Mouse (Mus musculus) lung, postnatal 25 days (tissue): ENCODE results near the gene Kank2.
A peak's percentile ranks its signal among the peaks of the same experiment; 100 is the strongest.

Source experiments
- DNase-seq: peaks from one replicate; pipeline ENCODE4 v3.0.0; 2022; ENCODE audit warnings: low spot score

The Kank2 gene

GRCm38 (mm10) chr9:21750370-21750769 lies 48.2 kb downstream of the Kank2 start:
- DNase-seq, result no peak

GRCm38 (mm10) chr9:21749382-21750118 lies 49.0 kb downstream of the Kank2 start:
- DNase-seq, result no peak

DNA sequence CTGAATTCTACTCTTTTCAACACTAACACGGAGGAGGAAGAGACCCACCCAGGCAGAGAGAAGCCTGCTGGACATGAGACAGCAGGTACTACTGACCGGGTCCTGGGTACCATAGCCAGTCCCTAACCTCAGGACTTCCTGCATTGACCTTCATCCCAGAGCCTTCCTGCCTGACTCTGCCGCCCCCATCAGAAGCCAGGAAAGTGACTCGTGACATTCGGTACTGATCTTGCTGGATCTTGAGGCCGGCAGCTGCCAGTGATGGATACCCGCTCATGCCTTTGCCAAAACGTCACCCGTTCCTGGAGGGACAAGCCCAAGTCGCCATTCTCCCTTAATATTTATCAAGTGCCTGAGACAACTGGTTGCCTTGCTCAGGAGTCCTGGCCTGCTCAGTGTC lies 50.1 kb downstream of the Kank2 start:
- DNase-seq, result no peak

DNA sequence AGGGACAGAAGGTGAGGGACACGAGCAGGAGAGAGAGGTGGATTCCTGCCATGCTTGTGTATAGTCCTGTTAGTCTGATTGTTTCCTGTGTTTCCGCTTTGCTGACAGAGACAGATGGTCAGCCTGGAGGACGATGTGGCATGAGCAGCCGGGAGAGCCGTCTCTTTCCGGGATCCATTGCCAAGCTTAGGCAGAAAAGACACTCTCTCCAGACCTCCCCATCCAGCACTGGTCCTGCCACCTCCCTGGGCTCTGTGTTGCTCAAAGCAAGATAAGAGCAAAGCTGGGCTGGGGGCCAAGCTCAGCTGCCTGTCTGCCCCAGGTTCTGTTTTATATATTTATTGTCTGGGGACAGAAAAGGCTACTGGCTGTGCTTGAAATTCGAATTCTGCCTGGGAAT lies 50.5 kb downstream of the Kank2 start:
- DNase-seq, result peak; percentile 81

DNA sequence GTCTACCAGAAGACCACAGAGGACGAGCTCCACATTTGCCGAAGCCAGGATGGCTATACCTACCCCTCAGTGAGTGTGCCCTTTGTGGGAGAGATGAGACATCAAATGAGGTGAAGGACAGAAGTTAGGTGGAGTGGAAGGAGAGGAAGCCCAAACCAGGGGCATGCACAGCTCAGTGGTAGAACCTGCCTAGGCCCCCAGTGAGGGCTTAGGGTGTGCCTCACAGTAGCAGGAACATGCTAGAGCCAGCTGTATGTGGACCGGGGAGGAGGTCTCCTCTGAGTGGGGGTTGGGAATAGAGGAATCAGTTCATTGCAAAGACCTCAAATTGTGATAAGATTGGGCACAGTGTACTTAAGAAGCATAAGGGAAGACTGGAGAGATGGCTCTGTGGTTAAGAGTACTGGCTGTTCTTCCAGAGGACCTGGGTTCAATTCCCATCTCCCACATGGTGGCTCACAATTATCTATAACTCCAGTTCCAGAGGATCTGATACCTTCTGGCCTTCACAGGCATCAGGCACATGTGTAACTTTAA lies 51.2 kb downstream of the Kank2 start:
- DNase-seq, result no peak

DNA sequence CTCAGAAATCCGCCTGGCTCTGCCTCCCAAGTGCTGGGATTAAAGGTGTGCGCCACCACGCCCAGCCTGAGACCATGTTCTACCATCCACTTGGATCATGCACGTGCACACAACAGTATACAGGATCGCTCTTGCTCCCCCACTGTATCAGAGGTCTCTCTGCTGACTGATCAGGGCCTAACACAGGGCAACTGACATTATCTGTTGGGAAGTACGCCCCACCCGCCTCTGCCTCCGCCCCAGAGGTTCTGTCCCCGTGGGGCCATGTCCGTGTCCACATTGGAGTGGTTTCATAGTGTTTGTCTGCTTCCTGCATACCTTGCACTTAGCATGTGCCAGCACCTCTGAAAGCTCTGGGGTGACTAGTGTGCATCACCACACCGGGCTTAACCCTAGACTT lies 57.0 kb downstream of the Kank2 start:
- DNase-seq, result no peak

DNA sequence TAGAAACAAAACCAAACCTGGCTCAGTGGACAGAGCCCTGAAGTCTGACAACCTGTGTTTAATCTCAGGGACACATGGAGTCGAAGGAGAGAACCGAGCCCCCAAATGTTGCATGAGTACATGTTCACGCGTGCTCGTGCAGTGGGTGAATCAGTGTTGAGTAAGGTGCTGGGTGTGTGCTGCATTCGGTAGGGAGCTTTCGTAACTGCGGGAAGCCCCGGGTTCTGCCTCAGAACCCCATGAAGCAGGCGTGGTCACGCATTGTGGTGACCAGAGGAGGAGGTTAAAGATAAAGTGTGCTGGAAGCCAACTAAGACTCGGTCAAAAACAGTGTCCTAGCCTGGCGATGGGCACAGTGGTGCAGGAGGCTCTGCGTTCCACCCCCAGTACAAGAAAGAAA lies 58.1 kb downstream of the Kank2 start:
- DNase-seq, result no peak

DNA sequence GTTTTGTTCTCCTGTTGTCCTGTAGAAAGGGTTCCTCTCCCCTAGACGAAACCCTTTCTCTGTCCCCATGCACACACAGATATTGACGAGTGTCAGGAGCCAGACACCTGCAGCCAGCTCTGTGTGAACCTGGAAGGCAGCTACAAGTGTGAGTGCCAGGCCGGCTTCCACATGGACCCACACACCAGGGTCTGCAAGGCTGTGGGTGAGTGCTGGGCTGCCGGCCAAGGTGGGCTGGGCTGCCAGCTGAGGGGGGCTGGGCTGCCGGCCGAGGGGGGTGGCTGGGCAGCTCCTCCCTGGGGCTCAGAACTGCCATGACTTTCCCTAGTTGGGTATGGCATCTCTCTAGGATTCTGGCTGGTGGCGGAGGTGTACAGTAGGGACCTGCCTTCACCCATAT lies 59.8 kb downstream of the Kank2 start:
- DNase-seq, result no peak

DNA sequence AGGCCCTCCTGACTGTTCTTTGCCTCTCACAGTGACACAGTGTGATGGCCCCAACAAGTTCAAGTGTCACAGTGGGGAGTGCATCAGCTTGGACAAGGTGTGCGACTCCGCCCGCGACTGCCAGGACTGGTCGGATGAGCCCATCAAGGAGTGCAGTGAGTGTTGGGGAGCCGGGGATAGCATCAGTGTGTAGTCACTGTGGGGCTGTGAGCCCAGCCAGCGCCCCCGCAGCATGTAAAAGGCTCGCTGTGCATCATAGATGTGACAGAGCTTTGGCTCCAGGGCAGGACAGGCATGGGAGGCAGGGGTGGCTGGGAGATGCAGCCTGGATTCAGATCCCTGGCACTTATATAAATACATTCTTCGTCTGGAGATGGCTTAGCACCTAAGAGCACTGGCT lies 61.4 kb downstream of the Kank2 start:
- no peak for DNase-seq

- peak; percentile 59 for DNase-seq
Observed at GRCm38 (mm10) chr9:21736580-21736979, 62.0 kb downstream of the Kank2 start.

- DNase-seq, result no peak
Observed at GRCm38 (mm10) chr9:21735126-21735525, 63.4 kb downstream of the Kank2 start.

DNA sequence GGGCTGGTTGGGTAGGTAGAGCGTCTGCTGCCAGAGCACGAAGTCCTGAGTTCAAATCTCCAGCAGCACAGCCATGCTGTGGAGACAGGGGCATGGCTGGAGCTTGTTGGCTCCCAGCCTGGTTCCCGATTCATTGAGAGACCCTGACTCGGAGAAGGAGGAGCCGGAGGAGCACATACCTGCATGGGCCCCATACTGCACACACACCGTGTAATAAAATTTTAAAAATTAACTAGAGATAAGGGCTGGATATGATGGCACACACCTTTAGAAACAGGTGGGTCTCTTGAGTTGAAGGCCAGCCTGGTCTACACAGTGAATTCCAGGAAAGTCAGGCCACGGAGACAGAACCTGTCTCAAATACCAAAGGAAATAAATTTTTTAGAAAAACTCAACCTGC lies 64.6 kb downstream of the Kank2 start:
- no peak for DNase-seq

DNA sequence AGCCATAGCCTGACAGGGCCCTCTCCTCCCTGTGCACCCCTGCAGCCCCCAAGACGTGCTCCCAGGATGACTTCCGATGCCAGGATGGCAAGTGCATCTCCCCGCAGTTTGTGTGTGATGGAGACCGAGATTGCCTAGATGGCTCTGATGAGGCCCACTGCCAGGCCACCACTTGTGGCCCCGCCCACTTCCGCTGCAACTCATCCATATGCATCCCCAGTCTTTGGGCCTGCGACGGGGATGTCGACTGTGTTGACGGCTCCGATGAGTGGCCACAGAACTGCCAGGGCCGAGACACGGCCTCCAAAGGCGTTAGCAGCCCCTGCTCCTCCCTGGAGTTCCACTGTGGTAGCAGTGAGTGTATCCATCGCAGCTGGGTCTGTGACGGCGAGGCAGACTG lies 65.1 kb downstream of the Kank2 start:
- no peak for DNase-seq

DNA sequence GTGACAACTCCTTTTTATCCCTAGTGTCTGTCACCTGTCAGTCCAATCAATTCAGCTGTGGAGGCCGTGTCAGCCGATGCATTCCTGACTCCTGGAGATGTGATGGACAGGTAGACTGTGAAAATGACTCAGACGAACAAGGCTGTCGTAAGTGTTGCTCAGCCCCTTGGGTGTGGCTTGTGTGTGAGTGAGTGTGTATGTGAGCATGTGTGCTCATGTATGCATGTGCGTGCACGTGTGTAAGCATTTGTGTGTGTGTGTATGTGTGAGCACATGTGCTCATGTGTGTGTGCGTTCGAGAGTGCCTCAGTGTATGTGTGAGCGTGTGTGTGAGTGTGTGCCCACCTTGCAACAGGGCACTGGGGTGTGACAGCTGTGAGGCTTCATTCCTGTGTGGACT lies 66.3 kb downstream of the Kank2 start:
- DNase-seq, result no peak

- no peak for DNase-seq
Observed at GRCm38 (mm10) chr9:21729264-21729663, 69.3 kb downstream of the Kank2 start.

GRCm38 (mm10) chr9:21728261-21728832 lies 70.2 kb downstream of the Kank2 start:
- no peak for DNase-seq

DNA sequence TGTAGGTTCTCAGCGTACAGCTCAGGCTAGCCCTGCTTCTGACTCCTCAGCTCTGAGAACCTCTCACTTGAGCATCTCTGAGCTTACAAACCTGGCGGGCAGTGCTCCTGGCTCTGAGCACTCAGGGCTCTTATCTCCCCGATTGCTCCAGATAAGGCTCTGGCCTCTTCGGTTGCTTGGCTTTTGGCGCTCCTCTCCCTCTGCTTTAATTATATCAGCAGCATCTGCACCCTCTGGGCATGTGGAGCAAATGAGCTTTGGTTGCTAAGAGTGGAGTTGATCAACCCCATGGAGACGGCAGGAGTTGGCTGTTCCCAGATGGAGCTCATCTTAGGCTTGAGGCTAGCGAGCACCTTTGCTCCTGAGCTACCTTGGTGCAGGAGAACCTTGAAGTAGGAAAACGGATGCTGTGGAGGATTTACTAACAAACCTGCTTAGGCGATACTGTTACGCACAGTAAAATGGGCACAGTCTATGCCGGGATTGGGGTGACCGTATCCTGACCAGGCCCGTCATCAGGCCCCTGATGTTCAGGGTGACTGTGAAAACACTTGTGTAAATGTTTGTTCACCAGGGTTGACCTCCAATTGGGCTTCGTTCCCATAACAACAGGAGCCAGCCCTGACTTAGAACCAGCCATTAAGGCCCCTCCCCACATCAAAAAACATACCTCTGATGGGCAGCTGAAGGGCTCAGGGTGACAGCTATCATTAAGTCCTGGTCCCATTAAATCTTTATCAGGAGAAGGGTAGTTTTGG lies 72.1 kb downstream of the Kank2 start:
- DNase-seq, result no peak

DNA sequence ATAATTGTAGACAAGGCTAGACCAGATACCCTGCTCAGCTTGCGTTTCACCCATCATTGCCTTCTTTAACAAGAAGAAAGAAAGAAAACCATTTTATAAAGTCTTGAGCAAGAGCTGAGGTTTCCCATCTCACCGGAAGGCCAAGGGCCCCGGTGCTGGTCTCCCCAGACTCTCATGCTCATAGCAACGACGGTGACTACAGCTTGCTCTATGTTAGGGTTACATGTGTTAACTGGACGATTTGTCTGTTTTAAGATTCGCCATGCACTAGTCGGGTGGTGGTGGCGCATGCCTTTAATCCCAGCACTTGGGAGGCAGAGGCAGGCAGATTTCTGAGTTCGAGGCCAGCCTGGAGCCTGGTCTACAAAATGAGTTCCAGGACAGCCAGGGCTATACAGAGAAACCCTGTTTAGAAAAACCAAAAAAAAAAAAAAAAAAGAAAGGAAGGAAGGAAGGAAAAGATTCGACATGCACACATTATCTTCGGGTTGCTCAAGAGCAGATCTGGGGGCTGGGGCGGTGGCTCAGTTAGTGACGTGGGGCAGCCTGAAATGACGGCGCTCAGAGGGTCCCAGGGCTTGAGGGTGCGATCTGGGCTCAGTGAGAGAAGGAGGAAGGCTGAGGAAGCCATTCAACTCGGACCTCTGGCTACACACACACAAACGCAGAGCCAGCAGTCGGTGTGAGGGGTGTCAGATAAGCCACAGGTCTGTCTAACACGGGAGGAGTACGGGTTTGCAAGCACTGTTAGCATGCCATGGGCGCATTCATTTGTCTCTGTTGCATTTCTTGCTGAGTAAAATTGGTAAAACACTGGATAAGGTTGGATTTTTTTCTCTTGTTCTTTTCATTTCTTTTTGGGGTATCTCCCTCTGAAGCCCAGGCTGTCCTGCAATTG lies 73.1 kb downstream of the Kank2 start:
- no peak for DNase-seq

DNA sequence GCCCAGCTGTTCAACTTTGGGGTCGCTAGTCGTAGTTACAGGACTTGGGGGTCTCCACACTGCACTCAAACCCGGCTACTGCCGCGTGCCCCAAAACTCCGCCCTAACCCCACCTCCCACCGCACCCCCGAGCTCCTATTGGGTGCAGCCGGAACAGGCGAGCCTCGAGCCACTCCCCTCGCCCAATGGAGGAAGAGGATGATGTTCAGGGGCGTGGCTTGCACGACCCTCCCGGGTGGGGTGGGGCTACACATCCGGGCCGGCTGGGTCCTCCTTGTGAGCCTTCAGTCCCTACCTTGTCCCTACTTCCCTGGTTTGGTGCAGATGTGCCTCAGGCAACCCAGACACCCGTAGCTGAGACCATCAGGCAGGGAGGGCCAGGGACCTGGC lies 74.4 kb downstream of the Kank2 start:
- peak; percentile 94 for DNase-seq

- DNase-seq, result peak; percentile 92
Observed at GRCm38 (mm10) chr9:21723377-21724146, 75.0 kb downstream of the Kank2 start, which contains the start of gene Ldlr. TSS of gene Ldlr (plus strand) at chr9:21723483.

DNA sequence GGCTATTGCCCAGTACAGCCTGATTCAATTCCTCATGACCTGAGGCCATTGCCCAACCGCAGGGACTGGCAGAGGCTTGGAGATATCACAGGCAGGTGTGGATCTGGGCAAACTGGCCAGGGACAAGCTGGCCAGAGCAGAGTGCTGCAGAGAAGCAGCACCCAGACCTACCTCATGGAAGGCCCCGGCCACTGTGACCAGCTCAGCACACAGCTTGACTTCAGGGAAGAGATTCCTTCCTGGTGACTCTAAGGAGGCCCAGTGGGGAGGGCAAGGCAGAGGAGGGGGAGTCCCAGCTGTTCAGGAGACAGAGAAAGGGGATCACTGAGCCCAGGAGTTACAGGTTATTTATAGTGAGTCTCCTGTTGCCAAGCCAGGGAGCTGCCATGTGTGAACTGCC lies 77.5 kb downstream of the Kank2 start:
- DNase-seq, result no peak
